Mouse (Mus musculus) cerebellum, adult 2 months (tissue): Measurements from ENCODE around the gene Selenoi.

Source experiments
- CTCF ChIP-seq: fragments of 200-500 bp; IDR thresholded peaks from 2 replicates; pipeline ENCODE4 v1.5.1; 2011; ENCODE audit warnings: low read depth, mild to moderate bottlenecking, control low read depth, low read length, moderate library complexity, borderline replicate concordance; ENCODE audit not compliant: insufficient read depth
- POLR2A ChIP-seq: fragments of 200-500 bp; IDR thresholded peaks from 2 replicates; pipeline ENCODE4 v1.6.1; 2011; ENCODE audit warnings: low read length, control low read depth, borderline replicate concordance; ENCODE audit not compliant: insufficient read depth

DNA sequence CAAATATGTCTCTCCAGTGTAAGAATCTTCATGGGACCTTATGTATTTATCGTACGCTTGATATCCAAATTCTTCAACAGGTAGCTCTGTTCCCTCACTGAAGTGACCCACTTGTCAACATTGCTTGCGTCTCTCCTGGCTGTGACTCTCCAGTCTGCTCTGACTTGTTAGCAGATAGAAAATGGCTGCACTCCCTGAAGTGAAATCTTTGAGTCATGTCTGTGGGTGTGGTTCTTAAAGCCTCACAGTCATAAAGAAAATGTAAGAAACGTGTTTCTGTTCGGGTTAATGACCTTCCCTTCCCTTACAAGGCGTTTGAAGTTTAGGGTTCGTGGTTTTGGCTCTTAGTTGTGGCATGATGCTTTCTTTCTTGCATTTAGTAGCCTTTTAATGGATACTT is 8.2 kb downstream of the Selenoi start:
- TF ChIP-seq POLR2A (no peak), CTCF (no peak)
